Mouse (Mus musculus): ENCODE results near the gene Fgf23.

Gene Fgf23

GRCm38 (mm10) chr6:127114753-127115456 lies 42.2 kb downstream of the Fgf23 start:
- DNase-seq (ENCODE audit: low spot score), result no peak

- peak; percentile 35 for DNase-seq (ENCODE audit: low spot score)
Measured at GRCm38 (mm10) chr6:127122221-127122806, 49.6 kb downstream of the Fgf23 start.

- no peak for DNase-seq (ENCODE audit: low spot score)
Measured at GRCm38 (mm10) chr6:127122996-127123395, 50.3 kb downstream of the Fgf23 start.

- no peak for DNase-seq (ENCODE audit: low spot score)
Measured at GRCm38 (mm10) chr6:127123506-127123905, 50.8 kb downstream of the Fgf23 start.

GRCm38 (mm10) chr6:127129659-127130058 lies 57.0 kb downstream of the Fgf23 start:
- DNase-seq (ENCODE audit: low spot score), result no peak

GRCm38 (mm10) chr6:127130377-127130776 lies 57.7 kb downstream of the Fgf23 start:
- no peak for DNase-seq (ENCODE audit: low spot score)
